Mouse (Mus musculus) lung, postnatal 0 days (tissue): Measurements from ENCODE around the gene 9330161L09Rik.
"Not testable (repeated sequence)": the region's sequence is repeated elsewhere in the genome, so short reads cannot be mapped to it uniquely, and the experiment has no call there.

Experiments used
- CTCF ChIP-seq: IDR thresholded peaks from 2 replicates; pipeline ENCODE4 v1.5.1; 2016; ENCODE audit warnings: antibody characterized with exemption, mild to moderate bottlenecking
- EP300 ChIP-seq: IDR thresholded peaks from 2 replicates; pipeline ENCODE4 v1.6.1; 2016; ENCODE audit warnings: antibody characterized with exemption, mild to moderate bottlenecking, control low read depth

DNA sequence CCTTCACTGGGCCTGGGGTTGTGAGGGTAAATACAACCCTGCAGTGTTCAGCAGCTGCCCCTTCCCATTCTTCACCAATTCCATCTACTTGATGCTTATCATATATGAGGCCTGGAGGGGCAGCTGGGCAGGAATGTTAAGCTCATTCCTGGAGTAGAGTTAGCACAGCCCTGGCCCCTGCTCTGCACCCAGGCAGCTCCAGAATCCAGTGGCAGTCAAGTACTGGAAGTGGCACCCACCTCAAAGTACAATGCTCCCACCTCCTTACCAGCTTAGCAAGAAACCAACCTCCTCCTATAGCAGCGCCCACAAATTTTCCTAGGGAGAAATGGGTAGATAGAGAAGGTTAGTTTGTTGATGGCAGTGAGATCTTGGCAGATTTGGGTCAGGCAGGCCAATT is 49.1 kb upstream of the 9330161L09Rik start:
- not testable (repeated sequence) for TF ChIP-seq CTCF, EP300
